Mouse (Mus musculus) heart, adult 2 months (tissue): Measurements from ENCODE around the gene Spata32. TPM values are rescaled to one million over a fixed set of nuclear protein-coding genes. Genes with fewer than 3 reads are reported as not detected.
"Not testable (repeated sequence)": the region's sequence is repeated elsewhere in the genome, so short reads cannot be mapped to it uniquely, and the experiment has no call there.

Experiments used
- DNase-seq, 2 experiments: peaks; one replicate each; pipeline ENCODE4 v3.0.0; 2021
- H3K27ac ChIP-seq: fragments of 200-600 bp; 2 replicates; pipeline ENCODE4 v1.8.1; 2022
- H3K27me3 ChIP-seq: fragments of 200-500 bp; 2 replicates; pipeline ENCODE4 v1.6.1; 2012; ENCODE audit warnings: mild to moderate bottlenecking, low read length, inconsistent platforms, mixed read lengths; ENCODE audit not compliant: control insufficient read depth, insufficient read depth
- H3K36me3 ChIP-seq: fragments of 200-500 bp; 2 replicates; pipeline ENCODE4 v1.6.1; 2012; ENCODE audit warnings: low read length, inconsistent platforms; ENCODE audit not compliant: control insufficient read depth, insufficient read depth
- H3K4me1 ChIP-seq: fragments of 200-500 bp; 2 replicates; pipeline ENCODE4 v1.6.1; 2011; ENCODE audit warnings: low read length; ENCODE audit not compliant: control insufficient read depth, insufficient read depth
- H3K4me3 ChIP-seq: fragments of 200-600 bp; 2 replicates; pipeline ENCODE4 v1.8.1; 2022
- H3K79me2 ChIP-seq: fragments of 200-500 bp; replicated peaks from 2 replicates; pipeline ENCODE4 v1.6.1; 2012; ENCODE audit warnings: mild to moderate bottlenecking, inconsistent platforms, low read length, moderate library complexity, mixed read lengths; ENCODE audit not compliant: control insufficient read depth, insufficient read depth
- H3K9ac ChIP-seq: fragments of 200-500 bp; 2 replicates; pipeline ENCODE4 v1.6.1; 2012; ENCODE audit warnings: low read depth, mild to moderate bottlenecking, control low read depth, inconsistent platforms, low read length, mixed read lengths
- CTCF ChIP-seq: fragments of 200-600 bp; IDR thresholded peaks from 2 replicates; pipeline ENCODE4 v1.8.1; 2022; ENCODE audit warnings: antibody characterized with exemption, mild to moderate bottlenecking, moderate library complexity
- EP300 ChIP-seq: fragments of 200-500 bp; IDR thresholded peaks from 2 replicates; pipeline ENCODE4 v1.6.1; 2011; ENCODE audit warnings: low read depth, low read length, control low read depth; ENCODE audit not compliant: insufficient read depth
- POLR2A ChIP-seq: fragments of 200-500 bp; IDR thresholded peaks from 2 replicates; pipeline ENCODE4 v1.6.1; 2011; ENCODE audit warnings: mild to moderate bottlenecking, low read depth, low read length, control low read depth; ENCODE audit not compliant: insufficient read depth
- WGBS: fragments of 180-500 bp; shearing (Covaris S2); methylation state at CpG from one replicate; pipeline ENCODE4 v1.1.7; 2018; 5-methylcytosine and 5-hydroxymethylcytosine counted together
- intact Hi-C: fragments of 180-260 bp; cut with DNase I; formaldehyde crosslinking; loops from one replicate; pipeline ENCODE4 v1.15.1; 2025
- polyA plus RNA-seq: library from polyadenylated mRNA; depleted of rRNA; stranded (reverse); fragments of >200 nt; gene quantifications from 2 replicates; pipeline ENCODE4 v1.2.3, GENCODE M21; 2012
- total RNA-seq, 2 experiments: library from RNA; stranded (reverse); gene quantifications; 2 replicates each; pipeline ENCODE4 v1.2.3; 2021

Spata32 gene
- total and polyA plus RNA-seq, 3 experiments: not detected

- no peak overlapping the region for H3K27ac ChIP-seq
- DNase-seq: no peak
- peaks cover 2% of the 10 kb centered on the region; the same call in 1 of the 2 replicates for H3K4me1 ChIP-seq
- WGBS: 95% methylated on average over 7 of the region's 7 CpGs
- TF ChIP-seq POLR2A (no peak), CTCF (no peak), EP300 (no peak)
- no peak overlapping the region for H3K9ac ChIP-seq
- no peaks in the 10 kb centered on the region for H3K27me3 ChIP-seq
- intact Hi-C loops: no loop called here
- H3K79me2 ChIP-seq: no peaks in the 10 kb centered on the region
- no peak overlapping the region for H3K4me3 ChIP-seq
- H3K36me3 ChIP-seq: no peaks in the 10 kb centered on the region
Measured at GRCm38 (mm10) chr11:103231367-103231766, 13.1 kb upstream of the Spata32 start.

GRCm38 (mm10) chr11:103230626-103231025 is 12.4 kb upstream of the Spata32 start:
- Histone ChIP-seq H3K79me2 (no peaks in the 10 kb centered on the region), H3K4me3 (no peak overlapping the region), H3K9ac (no peak overlapping the region), H3K27ac (no peak overlapping the region), H3K4me1 (no peaks in the 10 kb centered on the region; the same call in 1 of the 2 replicates), H3K27me3 (no peaks in the 10 kb centered on the region), H3K36me3 (no peaks in the 10 kb centered on the region)
- intact Hi-C loops: no loop called here
- TF ChIP-seq CTCF (no peak), EP300 (no peak), POLR2A (no peak)
- DNase-seq: peak in 1 of 2 experiments; percentile 53
- WGBS: 85% methylated on average over 19 of the region's 19 CpGs

GRCm38 (mm10) chr11:103229608-103230007 is 11.4 kb upstream of the Spata32 start:
- H3K4me1 ChIP-seq: no peaks in the 10 kb centered on the region; the same call in 1 of the 2 replicates
- no peak overlapping the region for H3K4me3 ChIP-seq
- no peak for DNase-seq
- H3K36me3 ChIP-seq: no peaks in the 10 kb centered on the region
- TF ChIP-seq EP300: no peak
- TF ChIP-seq CTCF: peak; percentile 51
- TF ChIP-seq POLR2A: no peak
- no peaks in the 10 kb centered on the region for H3K27me3 ChIP-seq
- intact Hi-C loops: no loop called here
- H3K9ac ChIP-seq: no peak overlapping the region
- 100% methylated on average over 2 of the region's 2 CpGs for WGBS
- H3K27ac ChIP-seq: no peak overlapping the region
- H3K79me2 ChIP-seq: no peaks in the 10 kb centered on the region

- Histone ChIP-seq H3K4me1 (peaks cover 7% of the 10 kb centered on the region; the same call in 1 of the 2 replicates), H3K27ac (peak overlapping the region; percentile 81), H3K36me3 (no peaks in the 10 kb centered on the region), H3K4me3 (peak overlapping the region; percentile 28; the same call in 1 of the 2 replicates), H3K9ac (peak overlapping the region; percentile 28), H3K79me2 (no peaks in the 10 kb centered on the region), H3K27me3 (no peaks in the 10 kb centered on the region)
- WGBS: 43% methylated on average over 18 of the region's 18 CpGs
- intact Hi-C loops: loop anchor here (2.0 kb wide), 1 partner anchor 47 kb away; no protein-coding TSS in a partner anchor
- TF ChIP-seq POLR2A: peak; percentile 23; the same call in 1 of the 2 replicates
- TF ChIP-seq EP300: no peak
- no peak for TF ChIP-seq CTCF
- DNase-seq: peak; percentile 65 to 68
Measured at GRCm38 (mm10) chr11:103223951-103224456, 5.8 kb upstream of the Spata32 start.

GRCm38 (mm10) chr11:103223444-103223843 is 5.2 kb upstream of the Spata32 start:
- intact Hi-C loops: no loop called here
- peak; percentile 63 for TF ChIP-seq POLR2A
- TF ChIP-seq EP300: 0 out of 2 replicates have a peak, but pooled peaks have one; percentile 13
- no peak for TF ChIP-seq CTCF
- Histone ChIP-seq H3K36me3 (no peaks in the 10 kb centered on the region), H3K4me3 (peak overlapping the region; percentile 28; the same call in 1 of the 2 replicates), H3K79me2 (no peaks in the 10 kb centered on the region), H3K9ac (no peak overlapping the region), H3K27ac (peak overlapping the region; percentile 81), H3K27me3 (no peaks in the 10 kb centered on the region), H3K4me1 (peaks cover 7% of the 10 kb centered on the region; the same call in 1 of the 2 replicates)
- 54% methylated on average over 10 of the region's 10 CpGs for WGBS
- DNase-seq: peak; percentile 45 to 47

- H3K4me1 ChIP-seq, H3K27me3 ChIP-seq, H3K9ac ChIP-seq, H3K4me3 ChIP-seq, DNase-seq, H3K79me2 ChIP-seq, H3K36me3 ChIP-seq, intact Hi-C loops: not testable (repeated sequence)
- 87% methylated on average over 4 of the region's 4 CpGs for WGBS
- peak overlapping the region; percentile 81 for H3K27ac ChIP-seq
Measured at GRCm38 (mm10) chr11:103222718-103223117, 4.5 kb upstream of the Spata32 start.
